In genomic region chr2:167958843-167959242, GRCm38 (mm10) we compare ENCODE assay signal across 8 mouse cellular contexts. TPM values are rescaled to one million over a fixed set of nuclear protein-coding genes. Genes with fewer than 3 reads are reported as not detected.
A peak's percentile ranks its signal among the peaks of the same experiment; 100 is the strongest.
DNase-seq lines count a peak whose midpoint lies in the region; ATAC-seq and TF ChIP-seq lines count a peak whose summit lies in the region.
"Had no signal": no experiment of that assay in that cellular context is flagged by ENCODE, and none has a peak within 500 bp of the region (broad histone marks: within the 10 kb centered on the region; RNA-seq: fewer than 3 reads in every experiment).

No protein-coding gene starts in this region.

- H3K36me3 ChIP-seq in MEL (ENCODE audit: control insufficient read depth in 1 of 2, insufficient read depth in 2 of 2, low read length in 2 of 2), result peaks cover 0 to 2% of the 10 kb centered on the region in 2 experiments; a peak in 3 of 4 replicates
- H3K36me3 ChIP-seq in hindbrain, postnatal 0 days (ENCODE audit: insufficient read depth, low read length), result peaks cover 4% of the 10 kb centered on the region; the same call in 1 of the 2 replicates
- H3K36me3 ChIP-seq in liver, embryonic 11.5 days (ENCODE audit: control insufficient read depth, insufficient read depth, low read length), result no peaks in the 10 kb centered on the region

- 0 out of 2 replicates have a peak, but pooled peaks cover 3% of the 10 kb centered on the region for H3K79me2 ChIP-seq in MEL (ENCODE audit: control insufficient read depth, insufficient read depth, low read length, poor library complexity)

- no peak overlapping the region for H3K4me3 ChIP-seq in MEL (ENCODE audit: control insufficient read depth in 1 of 2, insufficient read depth in 1 of 2, low read depth in 2 of 2, low read length in 2 of 2)
- H3K4me3 ChIP-seq in hindbrain, postnatal 0 days (ENCODE audit: low read length), result no peak overlapping the region
- H3K4me3 ChIP-seq in liver, embryonic 11.5 days (ENCODE audit: low read depth, low read length), result no peak overlapping the region
- H3K4me3 ChIP-seq: neural tube, embryonic 12.5 days had no signal

- no peak overlapping the region for H3K4me2 ChIP-seq in hindbrain, postnatal 0 days (ENCODE audit: low read depth, low read length)
- H3K4me2 ChIP-seq in liver, embryonic 11.5 days, result peak overlapping the region; percentile 16
- H3K4me2 ChIP-seq: neural tube, embryonic 12.5 days had no signal

- peak; percentile 29 for DNase-seq in MEL (ENCODE audit: low read depth, low spot score)
- peak; percentile 93 for DNase-seq in adrenal gland, postnatal 10 days
- peak; percentile 84 for DNase-seq in gastrocnemius, adult 18-20 months (ENCODE audit: low spot score)
- DNase-seq in hindbrain, postnatal 0 days (ENCODE audit: low spot score), result peak; percentile 70
- DNase-seq in liver, embryonic 11.5 days (ENCODE audit: low spot score), result no peak
- peak; percentile 88 for DNase-seq in ovary, postnatal 36 days (ENCODE audit: low spot score)
- DNase-seq in embryo, embryonic 10 days (ENCODE audit: low spot score), result no peak

- no peaks in the 10 kb centered on the region for H3K9me3 ChIP-seq in MEL (replicated peaks; ENCODE audit: insufficient read depth, low read length)
- H3K9me3 ChIP-seq in hindbrain, postnatal 0 days (ENCODE audit: low read length), result no peaks in the 10 kb centered on the region
- H3K9me3 ChIP-seq in liver, embryonic 11.5 days (ENCODE audit: control insufficient read depth, low read length), result no peaks in the 10 kb centered on the region
- H3K9me3 ChIP-seq: neural tube, embryonic 12.5 days had no signal

- no peak for TF ChIP-seq CTCF in MEL (IDR thresholded peaks at IDR 0.05 in 2 of 3, conservative IDR thresholded peaks at IDR 0.05 in 1 of 3; ENCODE audit: control insufficient read depth in 1 of 3, insufficient read depth in 1 of 3, low read depth in 2 of 3, low read length in 3 of 3, poor library complexity in 1 of 3, severe bottlenecking in 1 of 3)
- TF ChIP-seq CTCF in hindbrain, postnatal 0 days (IDR thresholded peaks at IDR 0.05; ENCODE audit: low read depth), result no peak

- peaks cover 4 to 7% of the 10 kb centered on the region in 2 experiments; a peak in 2 of 4 replicates for H3K4me1 ChIP-seq in MEL (ENCODE audit: control insufficient read depth in 1 of 2, insufficient read depth in 2 of 2, low read length in 2 of 2)
- peaks cover 9% of the 10 kb centered on the region; the same call in 1 of the 2 replicates for H3K4me1 ChIP-seq in hindbrain, postnatal 0 days (ENCODE audit: insufficient read depth, low read length)
- peaks cover 34% of the 10 kb centered on the region for H3K4me1 ChIP-seq in liver, embryonic 11.5 days (replicated peaks; ENCODE audit: control insufficient read depth, insufficient read depth, low read length)

- ATAC-seq in hindbrain, postnatal 0 days, result no peak
- ATAC-seq in liver, embryonic 11.5 days (replicated peaks; ENCODE audit: low FRiP score), result no peak

- H3K27ac ChIP-seq in MEL (ENCODE audit: control insufficient read depth, low read depth, low read length), result no peak overlapping the region
- peak overlapping the region; percentile 23; the same call in 1 of the 2 replicates for H3K27ac ChIP-seq in hindbrain, postnatal 0 days
- H3K27ac ChIP-seq in liver, embryonic 11.5 days (ENCODE audit: low read depth, low read length), result no peak overlapping the region
- H3K27ac ChIP-seq: neural tube, embryonic 12.5 days had no signal

- 38% methylated on average over 4 of the region's 4 CpGs for WGBS in hindbrain, postnatal 0 days
- WGBS in liver, embryonic 11.5 days, result 43% methylated on average over 4 of the region's 4 CpGs

- no peaks in the 10 kb centered on the region for H3K27me3 ChIP-seq in MEL (ENCODE audit: control insufficient read depth in 1 of 2, insufficient read depth in 2 of 2, low read length in 2 of 2)
- no peaks in the 10 kb centered on the region for H3K27me3 ChIP-seq in hindbrain, postnatal 0 days (ENCODE audit: insufficient read depth, low read length)
- H3K27me3 ChIP-seq in liver, embryonic 11.5 days (replicated peaks; ENCODE audit: control insufficient read depth, insufficient read depth, low read length), result no peaks in the 10 kb centered on the region
- H3K27me3 ChIP-seq: neural tube, embryonic 12.5 days had no signal

- no peak overlapping the region for H3K9ac ChIP-seq in MEL (ENCODE audit: control insufficient read depth, low read depth, low read length, poor library complexity, severe bottlenecking)
- no peak overlapping the region for H3K9ac ChIP-seq in hindbrain, postnatal 0 days (replicated peaks; ENCODE audit: low read length)
- H3K9ac ChIP-seq in liver, embryonic 11.5 days (ENCODE audit: low read depth, low read length), result no peak overlapping the region
- H3K9ac ChIP-seq: neural tube, embryonic 12.5 days had no signal

- no peak for TF ChIP-seq POLR2A in MEL (IDR thresholded peaks at IDR 0.05; ENCODE audit: control insufficient read depth in 1 of 2, insufficient read depth in 1 of 2, low read depth in 1 of 2, low read length in 2 of 2, poor library complexity in 1 of 2)

- TF ChIP-seq RAD21 in MEL (IDR thresholded peaks at IDR 0.05; ENCODE audit: low read depth, low read length), result no peak

- no peak for TF ChIP-seq EP300 in MEL (IDR thresholded peaks at IDR 0.05; ENCODE audit: low read depth in 1 of 2, low read length in 2 of 2)

TF ChIP-seq in MEL, 35 proteins besides CTCF, POLR2A, EP300 and RAD21:
- TF ChIP-seq TCF12 (IDR thresholded peaks at IDR 0.05; ENCODE audit: low read depth, low read length) (no peak), HCFC1 (IDR thresholded peaks at IDR 0.05; ENCODE audit: low read depth, low read length) (no peak), MYB (IDR thresholded peaks at IDR 0.05; ENCODE audit: low read depth, low read length) (no peak), MXI1 (IDR thresholded peaks at IDR 0.05; ENCODE audit: low read depth, low read length) (no peak), MEF2A (IDR thresholded peaks at IDR 0.05; ENCODE audit: extremely low read depth, insufficient replicate concordance, low read depth, low read length, poor library complexity, severe bottlenecking) (no peak), MAZ (IDR thresholded peaks at IDR 0.05; ENCODE audit: low read depth, low read length) (no peak), SIN3A (IDR thresholded peaks at IDR 0.05; ENCODE audit: low read length) (no peak), GABPA (IDR thresholded peaks at IDR 0.05; ENCODE audit: low read depth, low read length) (no peak), ETS1 (IDR thresholded peaks at IDR 0.05; ENCODE audit: low read depth, low read length) (no peak), UBTF (IDR thresholded peaks at IDR 0.05; ENCODE audit: borderline replicate concordance, insufficient read depth, low read depth, low read length) (no peak), ELF1 (IDR thresholded peaks at IDR 0.05; ENCODE audit: low read depth, low read length) (no peak), CHD2 (IDR thresholded peaks at IDR 0.05; ENCODE audit: low read length) (no peak), TBP (IDR thresholded peaks at IDR 0.05; ENCODE audit: low read depth, low read length) (no peak), MYC (IDR thresholded peaks at IDR 0.05; ENCODE audit: low read depth, low read length) (no peak), POLR2AphosphoS5 (IDR thresholded peaks at IDR 0.05; ENCODE audit: borderline replicate concordance, low read depth, low read length) (no peak), BHLHE40 (IDR thresholded peaks at IDR 0.05; ENCODE audit: borderline replicate concordance, low read depth, low read length) (no peak), ZKSCAN1 (IDR thresholded peaks at IDR 0.05; ENCODE audit: low read depth, low read length) (no peak), KAT2A (conservative IDR thresholded peaks at IDR 0.05; ENCODE audit: low read depth, low read length) (no peak), POLR2AphosphoS2 (IDR thresholded peaks at IDR 0.05; ENCODE audit: low read length) (no peak)

RNA-seq across cellular contexts. Expression of gene Ptpn1, which starts 27.0 kb away (rescaled TPM):
- total RNA-seq in MEL (2012; rRNA removed), result 55.3 and 55.9 TPM in 2 replicates
- 10 to 100 TPM in 1 of 2 experiments, not detected in 1; 62.9 TPM for polyA plus RNA-seq in MEL (2012; ENCODE audit: insufficient read depth in 1 of 2, insufficient read length in 2 of 2, low read depth in 1 of 2, low replicate concordance in 2 of 2, missing spikeins in 1 of 2)
- total RNA-seq in adrenal gland, postnatal 10 days (2021), result 10 to 100 TPM; 43.1 to 50.2 TPM
- 10 to 100 TPM; 17.6 to 19.3 TPM for total RNA-seq in gastrocnemius, adult 18-20 months (2021)
- 35.7 and 39.2 TPM in 2 replicates for total RNA-seq in hindbrain, postnatal 0 days (2014; rRNA removed)
- 60.0 and 60.1 TPM in 2 replicates for polyA plus RNA-seq in hindbrain, postnatal 0 days (2015; fragmentation: Nextera tagmentation; extraction: Ambion mirVana)
- 50.7 and 53.6 TPM in 2 replicates for polyA plus RNA-seq in liver, embryonic 11.5 days (2014; fragmentation: Nextera tagmentation; extraction: Ambion mirVana)

RNA-seq across cellular contexts. Expression of gene Ripor3, which starts 51.6 kb away (rescaled TPM):
- not detected in 2 replicates for total RNA-seq in MEL (2012; rRNA removed)
- polyA plus RNA-seq in MEL (2012; ENCODE audit: insufficient read depth in 1 of 2, insufficient read length in 2 of 2, low read depth in 1 of 2, low replicate concordance in 2 of 2, missing spikeins in 1 of 2), result not detected
- total RNA-seq in adrenal gland, postnatal 10 days (2021), result 1 to 10 TPM; 3.2 to 4.6 TPM
- under 1 TPM; 0.09 to 0.11 TPM for total RNA-seq in gastrocnemius, adult 18-20 months (2021)
- total RNA-seq in hindbrain, postnatal 0 days (2014; rRNA removed), result 0.25 and 1.0 TPM in 2 replicates
- 0.45 TPM in 2 replicates for polyA plus RNA-seq in hindbrain, postnatal 0 days (2015; fragmentation: Nextera tagmentation; extraction: Ambion mirVana)
- 3.1 and 3.6 TPM in 2 replicates for polyA plus RNA-seq in liver, embryonic 11.5 days (2014; fragmentation: Nextera tagmentation; extraction: Ambion mirVana)

Comparison
In these comparisons a context has a peak if more than half of its experiments do, and no peak if none do; other contexts are left out.
1. DNase-seq: peak in MEL (single experiment), adrenal gland, postnatal 10 days (single experiment), gastrocnemius, adult 18-20 months (single experiment), hindbrain, postnatal 0 days (single experiment) and ovary, postnatal 36 days (single experiment); none in liver, embryonic 11.5 days (single experiment) and embryo, embryonic 10 days (single experiment).